In genomic region chr3:105811146-105811545, GRCm38 (mm10) we compare ENCODE assay signal across 21 mouse cellular contexts. TPM values are rescaled to one million over a fixed set of nuclear protein-coding genes. Genes with fewer than 3 reads are reported as not detected.
"Had no signal": no experiment of that assay in that cellular context is flagged by ENCODE, and none has a peak within 500 bp of the region (broad histone marks: within the 10 kb centered on the region; RNA-seq: fewer than 3 reads in every experiment).

No protein-coding gene starts in this region.

- ATAC-seq: intestine, embryonic 15.5 days; lung, postnatal 0 days; midbrain, embryonic 15.5 days had no signal

- H3K9me3 ChIP-seq: intestine, embryonic 15.5 days; limb, embryonic 10.5 days; limb, embryonic 13.5 days; midbrain, embryonic 12.5 days; midbrain, embryonic 15.5 days; neural tube, embryonic 13.5 days had no signal

- H3K4me2 ChIP-seq: intestine, embryonic 15.5 days; limb, embryonic 13.5 days; lung, embryonic 14.5 days; midbrain, embryonic 12.5 days; midbrain, embryonic 15.5 days; neural tube, embryonic 13.5 days had no signal

- H3K4me3 ChIP-seq: intestine, embryonic 15.5 days; limb, embryonic 10.5 days; limb, embryonic 13.5 days; midbrain, embryonic 12.5 days; midbrain, embryonic 15.5 days; neural tube, embryonic 13.5 days had no signal

- H3K27me3 ChIP-seq: intestine, embryonic 15.5 days; limb, embryonic 13.5 days; midbrain, embryonic 12.5 days; midbrain, embryonic 15.5 days; neural tube, embryonic 13.5 days had no signal

- H3K36me3 ChIP-seq: intestine, embryonic 15.5 days; limb, embryonic 10.5 days; limb, embryonic 13.5 days; midbrain, embryonic 12.5 days; midbrain, embryonic 15.5 days; neural tube, embryonic 13.5 days had no signal

- H3K9ac ChIP-seq: intestine, embryonic 15.5 days; limb, embryonic 13.5 days; lung, embryonic 14.5 days; midbrain, embryonic 12.5 days; midbrain, embryonic 15.5 days; neural tube, embryonic 13.5 days had no signal

- DNase-seq: kidney, adult 11 months; kidney, adult 9 months; kidney, postnatal 14 days; kidney, postnatal 4 days; lung, embryonic 14.5 days; lung, postnatal 36 days; retina, postnatal 1 day; right cerebral cortex, postnatal 25 days; thymus, adult 18-20 months; thymus, postnatal 36 days had no signal

- H3K4me1 ChIP-seq: midbrain, embryonic 15.5 days; neural tube, embryonic 13.5 days had no signal

- H3K27ac ChIP-seq: intestine, embryonic 15.5 days; limb, embryonic 10.5 days; limb, embryonic 13.5 days; midbrain, embryonic 12.5 days; midbrain, embryonic 15.5 days; neural tube, embryonic 13.5 days had no signal

RNA-seq across cellular contexts. Expression of gene Adora3, which starts 59.5 kb away (rescaled TPM):
- polyA plus RNA-seq: kidney, embryonic 16.5 days; liver, adult 2 months; midbrain, embryonic 12.5 days; neural tube, embryonic 13.5 days had no signal

RNA-seq across cellular contexts. Expression of gene Tmigd3, which starts 59.6 kb away (rescaled TPM):
- total RNA-seq: left cerebral cortex, adult 8-10 months; liver, adult 2 months; neutrophil, adult 5-6 weeks had no signal
- polyA plus RNA-seq: kidney, embryonic 16.5 days; limb, embryonic 10.5 days; limb, embryonic 13.5 days; midbrain, embryonic 12.5 days; midbrain, embryonic 15.5 days; neural tube, embryonic 13.5 days had no signal
